Mouse (Mus musculus) lung, embryonic 14.5 days (tissue): ENCODE measurements at regions not wholly inside any gene's neighbourhood (a gene's known extent, or its start where the extent isn't known, plus 50 kb on each side); places are given as distances from the start of the nearest gene placed in this dataset.

Source experiments
- ATAC-seq: fragments of 200-750 bp; cut with Nextera tagmentation; 2 replicates; pipeline ENCODE4 v1.8.0; 2017; ENCODE audit warnings: mild to moderate bottlenecking, moderate TSS enrichment, moderate library complexity; ENCODE audit not compliant: insufficient read depth
- DNase-seq: peaks from one replicate; pipeline ENCODE4 v3.0.0-alpha.2; 2015
- H3K27ac ChIP-seq: fragments of 300-500 bp; sonication (generic); 2 replicates; pipeline ENCODE4 v1.5.1; 2014; ENCODE audit warnings: low read depth, mild to moderate bottlenecking, moderate library complexity
- H3K27me3 ChIP-seq: fragments of 300-500 bp; sonication (generic); 2 replicates; pipeline ENCODE4 v1.6.1; 2014; ENCODE audit warnings: low read length, control low read depth; ENCODE audit not compliant: insufficient read depth
- H3K36me3 ChIP-seq: fragments of 300-500 bp; sonication (generic); 2 replicates; pipeline ENCODE4 v1.6.1; 2014; ENCODE audit warnings: control low read depth; ENCODE audit not compliant: insufficient read depth
- H3K4me1 ChIP-seq: fragments of 300-500 bp; sonication (generic); 2 replicates; pipeline ENCODE4 v1.6.1; 2014; ENCODE audit warnings: antibody characterized with exemption, control low read depth; ENCODE audit not compliant: insufficient read depth
- H3K4me2 ChIP-seq: fragments of 300-500 bp; sonication (generic); 2 replicates; pipeline ENCODE4 v1.6.1; 2014; ENCODE audit warnings: mild to moderate bottlenecking
- H3K4me3 ChIP-seq: fragments of 300-500 bp; sonication (generic); 2 replicates; pipeline ENCODE4 v1.5.1; 2014; ENCODE audit warnings: low read depth, low read length
- H3K9ac ChIP-seq: fragments of 300-500 bp; sonication (generic); 2 replicates; pipeline ENCODE4 v1.6.1; 2014
- H3K9me3 ChIP-seq: fragments of 300-500 bp; sonication (generic); 2 replicates; pipeline ENCODE4 v1.6.1; 2016; ENCODE audit warnings: low read depth, low read length, control low read depth
- CTCF ChIP-seq: IDR thresholded peaks from 2 replicates; pipeline ENCODE4 v1.5.1; 2016; ENCODE audit warnings: antibody characterized with exemption, low read depth
- WGBS: fragments of 180-500 bp; shearing (Covaris S2); extraction: QIAGEN DNeasy Blood & Tissue Kit; methylation state at CpG from one replicate; pipeline ENCODE4 v1.1.7; 2014; 5-methylcytosine and 5-hydroxymethylcytosine counted together

DNA sequence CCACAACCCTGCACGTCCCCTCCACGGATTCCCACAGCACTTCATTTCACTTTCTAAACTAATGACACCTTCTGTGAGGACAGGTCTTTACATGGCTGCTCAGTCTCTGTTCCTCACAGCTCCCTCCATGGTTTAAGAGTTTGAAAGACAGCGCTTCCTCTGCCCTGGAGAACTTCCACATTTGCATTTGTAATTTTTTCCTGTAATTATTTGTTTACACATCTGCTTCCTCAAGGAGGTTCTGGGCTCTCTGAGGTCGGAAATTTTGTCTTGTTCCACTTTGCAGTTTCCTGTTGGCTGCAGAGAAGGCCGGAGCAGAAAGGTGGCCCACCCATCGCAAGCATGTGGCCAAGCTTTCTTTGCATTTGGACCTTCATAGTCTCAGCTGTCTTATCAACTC, 118.8 kb upstream of the Marcks start:
- Histone ChIP-seq H3K9me3 (no peaks in the 10 kb centered on the region), H3K27ac (no peak overlapping the region), H3K4me1 (no peaks in the 10 kb centered on the region), H3K36me3 (no peaks in the 10 kb centered on the region), H3K9ac (no peak overlapping the region), H3K27me3 (no peaks in the 10 kb centered on the region), H3K4me2 (no peak overlapping the region), H3K4me3 (no peak overlapping the region)
- WGBS, result 66% methylated on average over 6 of the region's 6 CpGs
- no peak for TF ChIP-seq CTCF
- peak; percentile 22 for DNase-seq
- ATAC-seq, result no peak

DNA sequence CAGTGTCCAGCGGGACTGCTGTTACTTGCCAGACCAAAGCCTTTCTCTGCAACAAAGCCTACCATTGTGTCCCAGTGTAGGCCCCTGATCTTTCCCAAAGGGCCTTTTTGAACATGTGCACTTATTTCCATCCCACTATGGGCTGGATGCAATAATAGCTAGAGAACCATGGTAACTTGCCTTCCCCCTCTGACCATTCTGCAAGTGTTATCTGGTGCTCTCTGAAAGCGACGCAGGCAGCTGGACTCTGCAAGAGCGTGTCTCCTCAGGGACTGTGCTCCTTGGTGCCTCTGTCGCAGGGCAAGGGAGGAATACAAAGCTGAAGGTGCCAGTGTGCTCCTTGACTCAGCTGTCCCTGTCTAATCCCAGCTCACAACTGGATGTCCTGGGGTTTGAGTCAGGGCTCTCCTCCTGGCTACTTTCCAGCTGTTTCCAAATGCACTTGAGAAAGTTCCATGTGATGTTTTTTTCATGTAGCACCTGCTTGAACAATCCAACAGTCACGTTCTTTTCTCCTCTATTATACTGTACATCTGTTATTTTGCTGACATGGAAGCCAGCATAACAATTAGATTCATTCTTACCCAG, 112.3 kb upstream of the Marcks start:
- 67% methylated on average over 6 of the region's 6 CpGs for WGBS
- no peaks in the 10 kb centered on the region for H3K36me3 ChIP-seq
- no peak overlapping the region for H3K4me2 ChIP-seq
- H3K27ac ChIP-seq, result peak overlapping the region; percentile 16; the same call in 1 of the 2 replicates
- H3K9me3 ChIP-seq, result no peaks in the 10 kb centered on the region
- no peak for TF ChIP-seq CTCF
- no peaks in the 10 kb centered on the region for H3K27me3 ChIP-seq
- peaks cover 5% of the 10 kb centered on the region for H3K4me1 ChIP-seq
- no peak overlapping the region for H3K9ac ChIP-seq
- H3K4me3 ChIP-seq, result no peak overlapping the region
- no peak for ATAC-seq
- DNase-seq, result peak; percentile 30

DNA sequence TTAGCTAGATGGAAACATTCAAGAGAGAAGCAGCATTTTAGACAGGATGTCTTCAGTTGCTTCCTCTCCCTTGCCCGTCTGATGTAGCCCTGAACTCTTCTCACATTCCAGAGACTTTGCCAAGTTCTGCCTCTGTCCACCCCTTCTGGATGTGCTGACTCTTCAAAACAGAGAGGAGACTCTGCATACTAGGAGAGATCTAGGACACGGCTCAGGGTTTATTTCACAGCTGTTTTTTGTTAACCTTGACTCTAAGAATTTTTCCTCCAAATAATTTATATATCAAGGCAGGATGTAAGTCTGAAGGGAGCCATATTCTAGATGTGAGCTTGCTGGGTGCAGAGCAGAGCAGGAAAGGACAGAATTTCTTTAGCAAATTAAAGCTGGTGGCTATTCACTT, 111.4 kb upstream of the Marcks start:
- Histone ChIP-seq H3K36me3 (no peaks in the 10 kb centered on the region), H3K4me2 (no peak overlapping the region), H3K27ac (no peak overlapping the region; the same call in 1 of the 2 replicates), H3K27me3 (no peaks in the 10 kb centered on the region), H3K9ac (no peak overlapping the region), H3K4me3 (no peak overlapping the region), H3K4me1 (peaks cover 5% of the 10 kb centered on the region), H3K9me3 (no peaks in the 10 kb centered on the region)
- 22% methylated on average over 2 of the region's 2 CpGs for WGBS
- TF ChIP-seq CTCF, result no peak
- ATAC-seq (peak; percentile 87), DNase-seq (peak; percentile 78)

DNA sequence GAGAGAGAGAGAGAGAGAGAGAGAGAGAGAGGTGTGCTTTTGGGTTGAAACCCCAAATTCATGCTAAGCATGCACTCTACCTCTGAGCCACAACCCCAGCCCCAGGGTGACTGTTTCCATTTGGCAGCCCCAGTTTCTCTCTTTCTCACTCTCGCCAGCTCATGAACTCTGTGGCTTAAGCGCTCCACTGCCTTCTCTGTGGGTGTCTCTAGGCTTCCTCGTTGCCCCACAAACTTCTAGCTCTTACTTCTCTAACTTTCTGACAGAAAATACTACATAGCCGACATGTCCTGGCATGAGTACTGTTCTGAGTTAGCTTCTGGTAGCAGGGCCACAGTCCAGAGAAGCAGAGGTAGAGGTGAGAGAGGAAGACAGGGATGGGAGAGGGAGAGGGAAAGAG, 110.8 kb upstream of the Marcks start:
- DNase-seq, result no peak
- H3K36me3 ChIP-seq, result no peaks in the 10 kb centered on the region
- H3K9me3 ChIP-seq, result no peaks in the 10 kb centered on the region
- H3K4me2 ChIP-seq, result no peak overlapping the region
- H3K27me3 ChIP-seq, result no peaks in the 10 kb centered on the region
- TF ChIP-seq CTCF, result no peak
- no peak overlapping the region for H3K4me3 ChIP-seq
- no peak overlapping the region for H3K9ac ChIP-seq
- no peak overlapping the region; the same call in 1 of the 2 replicates for H3K27ac ChIP-seq
- 84% methylated on average over 4 of the region's 4 CpGs for WGBS
- H3K4me1 ChIP-seq, result peaks cover 5% of the 10 kb centered on the region
- ATAC-seq, result no peak

DNA sequence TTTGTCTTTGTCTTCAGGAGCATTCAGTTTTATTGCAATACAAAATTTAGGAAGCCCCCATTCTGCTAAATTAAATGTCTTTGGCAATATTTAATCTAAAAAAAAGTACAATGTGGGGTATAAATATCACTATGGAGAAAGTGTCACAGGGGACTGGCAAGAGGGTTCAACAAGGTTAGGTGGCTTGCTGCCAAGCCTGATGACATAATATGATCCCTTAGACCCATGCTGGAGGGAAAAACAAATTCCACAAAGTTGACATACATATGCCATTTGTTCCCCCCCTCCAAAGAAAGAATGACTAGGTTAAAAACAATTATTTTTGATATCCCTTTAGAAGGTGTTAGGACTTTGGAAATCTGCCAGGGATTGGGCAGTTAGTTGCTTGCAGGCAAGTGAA, 108.4 kb upstream of the Marcks start:
- no peak for ATAC-seq
- peak; percentile 49 for DNase-seq
- H3K9ac ChIP-seq, result no peak overlapping the region

DNA sequence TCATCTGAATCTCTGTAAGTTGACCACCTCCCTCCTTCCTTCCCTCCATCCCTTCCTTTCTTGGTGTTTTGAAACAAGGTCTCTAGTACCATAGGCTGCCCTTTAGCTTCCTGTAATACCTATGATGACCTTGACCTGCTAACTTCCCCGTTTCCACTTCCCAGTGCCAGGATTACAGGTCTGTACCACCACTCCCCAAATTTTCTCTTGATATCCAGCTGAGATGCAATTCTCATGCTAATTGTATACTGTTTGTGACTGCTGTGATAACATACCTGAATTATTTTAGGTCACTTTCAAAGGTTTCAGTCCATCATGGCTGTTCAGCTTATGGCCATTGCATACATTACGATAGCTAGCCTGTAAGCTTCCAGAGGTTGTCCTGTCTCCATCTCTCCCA, 104.4 kb upstream of the Marcks start:
- DNase-seq (no peak), ATAC-seq (no peak)
- no peak overlapping the region for H3K9ac ChIP-seq
- WGBS, result 87% methylated on average over 2 of the region's 2 CpGs
- H3K36me3 ChIP-seq, result no peaks in the 10 kb centered on the region
- no peak for TF ChIP-seq CTCF
- no peak overlapping the region for H3K4me2 ChIP-seq
- H3K27ac ChIP-seq, result no peak overlapping the region
- no peaks in the 10 kb centered on the region for H3K27me3 ChIP-seq
- H3K4me3 ChIP-seq, result no peak overlapping the region
- H3K4me1 ChIP-seq, result peaks cover 10% of the 10 kb centered on the region; the same call in 1 of the 2 replicates
- no peaks in the 10 kb centered on the region for H3K9me3 ChIP-seq

More for the DNA sequence above, 108.4 kb upstream of the Marcks start:
- Histone ChIP-seq H3K36me3 (no peaks in the 10 kb centered on the region), H3K4me2 (no peak overlapping the region), H3K27ac (no peak overlapping the region), H3K9me3 (no peaks in the 10 kb centered on the region), H3K27me3 (no peaks in the 10 kb centered on the region), H3K4me1 (peaks cover 5% of the 10 kb centered on the region), H3K4me3 (no peak overlapping the region)
- TF ChIP-seq CTCF, result no peak

DNA sequence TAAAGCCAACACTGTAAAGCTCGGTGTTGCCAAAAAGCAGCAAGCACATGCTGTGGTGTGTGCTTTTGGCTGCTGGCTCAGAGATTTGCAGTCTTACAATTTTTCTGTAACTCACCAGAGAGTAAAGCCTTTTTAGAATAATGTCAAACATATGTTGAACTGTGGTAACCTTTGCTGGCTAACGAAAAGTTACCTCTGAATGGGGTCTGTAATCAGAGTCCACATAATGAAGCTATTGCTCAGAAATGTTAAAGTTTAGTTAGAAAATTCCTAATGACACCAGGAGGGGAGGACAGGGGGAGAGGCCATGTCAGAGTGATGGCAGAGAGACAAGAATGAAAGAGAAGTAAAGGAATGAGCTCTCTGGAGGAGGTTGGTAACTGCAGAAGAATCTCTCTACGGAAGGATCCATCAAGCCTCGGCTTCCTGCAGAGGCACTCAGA, 103.1 kb upstream of the Marcks start:
- Histone ChIP-seq H3K9me3 (no peaks in the 10 kb centered on the region), H3K4me2 (no peak overlapping the region), H3K4me3 (no peak overlapping the region), H3K27ac (no peak overlapping the region), H3K27me3 (no peaks in the 10 kb centered on the region), H3K36me3 (no peaks in the 10 kb centered on the region), H3K9ac (no peak overlapping the region), H3K4me1 (peaks cover 10% of the 10 kb centered on the region; the same call in 1 of the 2 replicates)
- WGBS, result 47% methylated on average over 4 of the region's 4 CpGs
- no peak for TF ChIP-seq CTCF
- 0 out of 2 replicates have a peak, but pooled peaks have one; percentile 32 for ATAC-seq
- peak; percentile 36 for DNase-seq

DNA sequence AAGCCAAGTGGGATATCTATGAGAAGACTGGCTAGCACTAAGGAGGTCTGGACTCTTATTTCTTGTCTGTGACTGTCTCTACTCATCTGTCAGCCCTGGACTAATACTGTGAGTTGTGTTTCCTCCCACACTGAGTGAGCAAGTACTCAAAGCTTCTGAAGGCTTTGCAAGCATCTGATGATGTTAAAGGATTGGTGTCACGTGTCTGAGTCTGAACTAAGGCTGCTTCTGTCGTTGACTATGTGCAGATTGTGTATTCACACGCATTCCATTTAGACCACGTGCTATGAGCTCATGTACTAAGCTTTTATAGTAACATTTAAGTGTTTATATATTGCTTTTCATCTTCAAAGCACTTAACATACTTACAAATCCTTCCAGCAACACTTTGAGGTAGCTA, 101.9 kb upstream of the Marcks start:
- no peak overlapping the region for H3K4me2 ChIP-seq
- no peak overlapping the region for H3K9ac ChIP-seq
- H3K36me3 ChIP-seq, result no peaks in the 10 kb centered on the region
- H3K4me1 ChIP-seq, result peaks cover 10% of the 10 kb centered on the region; the same call in 1 of the 2 replicates
- ATAC-seq (peak; percentile 92), DNase-seq (peak; percentile 73)
- no peak overlapping the region for H3K4me3 ChIP-seq
- 11% methylated on average over 4 of the region's 4 CpGs for WGBS
- no peak for TF ChIP-seq CTCF
- no peaks in the 10 kb centered on the region for H3K9me3 ChIP-seq
- H3K27me3 ChIP-seq, result no peaks in the 10 kb centered on the region
- no peak overlapping the region for H3K27ac ChIP-seq
